Mouse (Mus musculus): ENCODE measurements around the gene 5830473C10Rik.

Gene 5830473C10Rik

GRCm38 (mm10) chr5:90560743-90561142 lies at the start of gene 5830473C10Rik:
Gene 5830473C10Rik, plus strand, starts transcription at chr5:90561107.
- DNase-seq (ENCODE audit: low spot score) = no peak

DNA sequence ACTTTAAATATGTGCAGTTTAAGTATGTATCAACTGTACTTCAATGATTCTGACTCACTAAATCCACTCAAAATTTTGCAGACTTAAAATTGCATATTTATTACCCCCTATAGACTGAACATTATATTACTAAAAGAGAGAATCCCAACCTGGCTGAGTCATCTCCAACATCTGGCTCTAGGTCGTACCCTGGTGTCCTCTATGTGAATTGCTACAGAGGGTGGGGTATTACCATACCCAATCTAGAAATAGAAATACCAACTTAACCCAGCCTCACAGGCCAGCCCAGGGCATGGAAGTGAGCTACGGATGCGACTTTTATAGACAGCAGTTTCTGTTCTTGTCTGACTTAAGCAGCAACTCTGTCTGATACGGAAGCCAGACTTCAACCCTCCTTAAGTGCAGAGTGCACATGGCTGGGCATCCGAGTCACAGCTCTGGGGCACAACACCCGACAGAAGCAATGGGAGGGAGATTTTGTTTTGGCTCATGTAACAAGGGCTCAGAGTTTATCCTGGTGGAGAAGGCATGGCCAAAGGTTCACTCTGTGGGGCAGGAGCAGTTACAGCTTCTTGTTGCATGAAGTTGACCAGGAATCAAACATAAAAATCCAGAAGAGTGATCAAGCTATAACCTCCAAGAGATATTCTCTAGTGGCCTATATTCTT lies 48.5 kb upstream of the 5830473C10Rik start:
- DNase-seq (ENCODE audit: low spot score) = no peak

GRCm38 (mm10) chr5:90515561-90515960 lies 45.3 kb upstream of the 5830473C10Rik start:
- DNase-seq (ENCODE audit: low spot score) = no peak

DNA sequence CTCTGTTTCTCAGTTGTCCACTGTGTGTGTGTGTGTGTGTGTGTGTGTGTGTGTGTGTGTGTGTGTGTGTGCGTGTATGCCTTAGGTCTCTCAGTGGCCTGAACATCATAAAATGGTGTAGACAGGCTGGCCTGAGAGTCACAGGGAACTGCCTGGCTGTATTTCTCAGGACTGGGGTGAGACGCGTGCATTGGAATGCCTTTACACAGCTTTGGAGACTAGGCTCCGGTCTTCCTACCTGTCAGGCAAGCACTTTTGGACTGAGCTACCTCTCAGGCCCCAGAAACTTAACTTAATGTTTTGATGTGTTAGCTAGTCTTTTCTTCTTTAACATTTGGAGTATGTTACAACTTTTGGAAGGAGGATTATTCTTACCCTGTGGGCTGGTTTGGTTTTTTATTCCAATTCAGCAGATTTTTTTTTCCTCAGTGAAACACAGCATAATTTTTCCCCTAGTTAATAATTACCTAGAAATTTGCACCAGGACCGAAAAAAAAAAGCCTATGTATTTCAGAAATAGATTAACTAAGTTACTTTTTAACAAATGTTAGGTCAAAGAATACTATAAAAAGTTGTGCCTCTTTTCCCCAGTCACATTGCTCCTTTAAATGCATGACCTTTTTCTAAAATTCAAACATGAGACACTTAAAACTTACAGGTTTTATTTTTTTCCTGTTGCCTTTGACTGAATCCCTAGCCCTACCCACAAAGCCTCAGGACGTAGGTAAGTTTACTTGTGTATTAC lies 42.4 kb upstream of the 5830473C10Rik start, which contains the start of gene Afm:
Gene Afm, plus strand, starts transcription at position 577 of the 745 bp plus-strand sequence.
- DNase-seq (ENCODE audit: low spot score) = no peak

GRCm38 (mm10) chr5:90551191-90551590 lies 9.7 kb upstream of the 5830473C10Rik start:
- no peak for DNase-seq (ENCODE audit: low spot score)

GRCm38 (mm10) chr5:90556052-90556451 lies 4.9 kb upstream of the 5830473C10Rik start:
- DNase-seq (ENCODE audit: low spot score) = no peak

- no peak for DNase-seq (ENCODE audit: low spot score)
These were observed 891 bp downstream of the 5830473C10Rik start for GRCm38 (mm10) chr5:90561721-90562275.

GRCm38 (mm10) chr5:90562880-90563279 lies 2.0 kb downstream of the 5830473C10Rik start:
- DNase-seq (ENCODE audit: low spot score) = no peak

DNA sequence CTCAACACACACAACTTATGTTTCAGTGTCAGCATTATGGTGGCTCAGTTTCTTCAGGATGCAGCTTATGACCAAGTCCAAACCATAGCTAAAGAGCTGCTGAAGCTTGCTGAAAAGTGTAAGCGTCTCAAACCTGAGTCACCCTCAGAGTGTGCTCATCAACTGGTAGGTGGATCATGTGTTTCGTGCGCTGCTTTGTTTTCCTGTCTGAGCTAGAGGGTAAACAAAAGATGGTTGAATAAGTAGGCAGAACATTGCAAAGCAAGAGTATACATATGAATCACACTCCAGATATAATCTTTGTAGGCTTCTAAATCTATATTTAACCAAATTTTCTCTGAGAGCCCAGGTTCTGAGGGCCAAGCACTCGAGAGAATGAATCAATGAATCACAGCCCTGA lies 3.3 kb downstream of the 5830473C10Rik start:
- DNase-seq (ENCODE audit: low spot score) = no peak

- no peak for DNase-seq (ENCODE audit: low spot score)
These were observed 4.3 kb downstream of the 5830473C10Rik start for GRCm38 (mm10) chr5:90565205-90565604.

DNA sequence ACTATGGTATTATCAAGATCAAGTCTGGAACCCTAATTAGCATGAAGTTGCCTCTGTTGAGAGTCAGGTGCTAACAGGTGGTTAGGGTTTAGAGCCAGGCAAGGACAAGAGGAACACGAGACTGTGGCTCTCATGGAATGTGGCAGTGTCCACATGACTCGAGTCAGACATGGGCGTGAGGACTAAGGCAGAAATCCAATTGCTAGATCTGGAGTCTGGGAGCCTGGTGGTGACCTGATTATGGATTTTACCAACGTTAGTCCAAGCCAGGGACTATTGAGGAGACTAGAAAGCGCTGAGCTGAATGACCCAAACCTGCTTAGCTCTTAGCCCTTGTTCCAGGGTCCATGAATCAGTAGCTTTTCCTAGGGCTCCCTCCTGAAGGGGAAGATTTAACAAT lies 6.9 kb downstream of the 5830473C10Rik start:
- no peak for DNase-seq (ENCODE audit: low spot score)

DNA sequence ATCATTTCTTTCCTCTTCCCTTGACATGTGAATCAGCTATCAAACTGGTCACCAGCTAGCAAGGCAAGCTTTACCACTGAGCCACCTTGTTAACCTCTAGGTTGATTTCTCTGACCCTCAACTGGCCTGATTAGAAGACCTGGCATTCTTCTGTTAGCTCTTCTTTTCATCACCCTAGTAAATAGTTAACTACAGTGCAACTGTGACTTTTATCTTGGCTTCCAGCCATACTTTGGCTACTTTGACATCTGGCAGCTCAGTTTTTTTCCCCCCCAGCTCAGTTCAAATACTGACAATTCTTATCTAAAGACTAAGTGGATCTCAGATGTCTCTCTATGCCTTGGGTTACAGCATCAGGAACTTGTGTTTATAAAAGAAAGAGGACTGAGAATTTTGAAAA lies 7.4 kb downstream of the 5830473C10Rik start:
- no peak for DNase-seq (ENCODE audit: low spot score)

DNA sequence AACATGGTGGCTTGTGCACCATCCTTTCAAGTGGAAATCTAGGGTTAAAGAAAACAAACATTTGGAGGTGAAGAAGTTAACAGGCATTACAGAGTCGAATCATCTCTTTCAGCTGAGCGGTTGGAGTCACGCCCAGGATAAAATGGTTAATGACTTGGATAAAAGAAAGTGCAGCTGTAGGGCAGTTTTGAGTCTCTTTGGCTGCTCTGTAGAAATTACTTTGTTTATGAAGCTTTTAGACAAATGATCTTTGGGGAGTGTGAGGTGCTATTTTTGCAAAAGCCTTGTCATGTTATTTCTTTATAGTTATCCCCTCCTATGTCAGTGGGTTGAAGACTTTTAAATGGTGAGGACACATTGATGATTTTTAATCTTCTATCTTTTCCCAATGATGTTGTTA lies 10.3 kb downstream of the 5830473C10Rik start:
- DNase-seq (ENCODE audit: low spot score) = no peak

DNA sequence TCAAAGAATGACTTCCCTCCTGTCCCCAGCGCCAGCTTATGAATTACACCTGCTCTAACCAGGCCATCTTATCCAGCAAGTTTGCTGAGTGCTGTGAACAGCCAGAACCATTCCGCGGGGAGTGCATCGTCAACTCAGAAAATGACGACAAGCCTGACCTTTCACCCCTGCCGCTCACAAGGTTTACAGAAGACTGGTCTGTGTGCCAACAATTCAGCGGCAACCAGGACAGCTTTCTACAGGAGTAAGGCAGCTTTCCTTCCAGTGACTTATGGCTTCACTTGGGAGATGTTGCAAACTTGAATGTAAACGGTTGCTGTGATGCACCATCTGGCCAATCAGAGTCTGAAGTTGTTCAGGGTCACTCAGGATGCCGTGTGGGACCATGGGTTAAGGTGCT lies 16.8 kb downstream of the 5830473C10Rik start:
- DNase-seq (ENCODE audit: low spot score) = no peak

DNA sequence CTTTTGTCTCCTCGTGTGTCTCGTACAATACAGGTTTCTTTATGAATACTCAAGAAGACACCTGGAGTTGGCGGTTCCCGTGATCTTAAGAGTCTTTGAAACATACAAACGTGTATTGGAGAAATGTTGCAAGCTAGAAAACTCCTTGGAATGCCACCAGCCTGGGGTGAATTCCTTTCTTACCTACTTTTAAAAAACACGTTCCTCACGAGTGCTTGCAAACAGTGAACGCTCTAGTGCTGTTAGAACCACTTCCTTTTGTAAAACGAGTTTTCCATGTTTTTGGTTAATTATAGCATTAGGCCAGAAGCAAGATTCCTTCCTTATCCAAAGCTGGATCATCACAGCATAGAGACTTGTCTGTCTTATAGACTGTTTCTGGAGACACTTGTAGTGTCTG lies 18.6 kb downstream of the 5830473C10Rik start:
- DNase-seq (ENCODE audit: low spot score) = no peak

DNA sequence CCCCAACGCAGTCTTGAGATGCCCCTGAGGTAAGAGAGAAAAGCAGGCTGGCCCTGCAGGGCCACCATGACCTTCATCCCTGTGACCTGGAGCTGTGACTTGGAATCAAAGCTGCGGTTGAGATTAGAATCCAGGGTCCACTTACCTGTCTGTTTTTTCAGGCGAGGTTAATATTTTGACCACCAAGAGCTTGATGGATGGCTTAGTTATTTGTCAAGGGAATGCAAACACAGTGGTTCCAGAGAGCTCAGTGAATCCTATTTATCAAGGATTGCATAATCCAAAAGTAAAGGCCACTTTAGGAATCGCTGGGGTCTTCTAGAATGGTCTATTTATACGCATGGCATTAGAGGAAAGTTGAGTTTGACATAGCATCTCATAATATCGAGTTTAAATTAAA lies 21.3 kb downstream of the 5830473C10Rik start:
- no peak for DNase-seq (ENCODE audit: low spot score)

- DNase-seq (ENCODE audit: low spot score) = no peak
These were observed 23.9 kb downstream of the 5830473C10Rik start for GRCm38 (mm10) chr5:90584799-90585198.

DNA sequence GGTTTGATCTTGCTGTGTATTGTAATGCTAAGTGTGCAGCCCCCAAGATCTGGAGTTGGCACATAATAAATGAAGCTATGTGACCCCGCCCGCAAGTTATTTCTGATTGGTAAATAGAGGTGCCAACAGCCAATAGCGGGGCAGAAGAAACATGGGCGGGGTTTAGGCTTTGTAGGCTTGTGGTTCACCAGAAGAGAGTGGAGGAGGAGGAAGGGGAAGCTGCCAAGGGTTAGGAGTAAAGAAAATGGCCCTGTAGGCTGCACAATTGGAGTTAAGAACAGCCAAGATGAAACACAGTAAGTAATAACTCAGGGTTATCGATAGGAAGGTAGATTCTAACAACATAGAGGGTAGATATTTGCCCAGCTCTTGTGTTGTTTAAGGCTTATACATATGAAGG lies 25.6 kb downstream of the 5830473C10Rik start:
- DNase-seq (ENCODE audit: low spot score) = no peak

DNA sequence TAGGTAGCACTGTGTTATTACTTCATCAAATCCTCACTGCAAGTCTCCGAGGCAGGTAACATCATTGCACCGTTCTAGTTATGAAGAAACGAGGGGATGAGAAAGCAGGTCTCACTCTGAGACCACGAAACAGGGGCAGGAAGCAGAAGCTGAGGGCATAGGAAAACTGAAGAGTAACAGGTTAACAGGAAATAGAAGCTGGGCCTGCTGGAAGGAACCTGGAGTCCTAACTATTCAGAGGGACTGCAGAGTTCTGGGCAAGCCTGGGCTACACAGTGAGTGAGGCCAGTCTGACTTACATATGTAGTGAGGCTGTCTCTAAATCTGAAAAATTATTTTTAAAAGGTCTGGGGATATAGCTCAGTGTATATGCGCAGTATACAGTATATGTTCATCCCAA lies 27.2 kb downstream of the 5830473C10Rik start:
- no peak for DNase-seq (ENCODE audit: low spot score)

- peak; percentile 80 for DNase-seq (ENCODE audit: low spot score)
These were observed 28.0 kb downstream of the 5830473C10Rik start for GRCm38 (mm10) chr5:90588708-90589595.

GRCm38 (mm10) chr5:90590676-90591075 lies 29.8 kb downstream of the 5830473C10Rik start:
- no peak for DNase-seq (ENCODE audit: low spot score)

- no peak for DNase-seq (ENCODE audit: low spot score)
These were observed 31.0 kb downstream of the 5830473C10Rik start for GRCm38 (mm10) chr5:90591936-90592335.
